Mouse (Mus musculus) retina, embryonic 14.5 days (tissue): Measurements from ENCODE around the gene Olfr1288.

Experiments
- DNase-seq: peaks from one replicate; pipeline ENCODE4 v3.0.0-alpha.2; 2015; ENCODE audit warnings: low spot score

Gene Olfr1288

DNA sequence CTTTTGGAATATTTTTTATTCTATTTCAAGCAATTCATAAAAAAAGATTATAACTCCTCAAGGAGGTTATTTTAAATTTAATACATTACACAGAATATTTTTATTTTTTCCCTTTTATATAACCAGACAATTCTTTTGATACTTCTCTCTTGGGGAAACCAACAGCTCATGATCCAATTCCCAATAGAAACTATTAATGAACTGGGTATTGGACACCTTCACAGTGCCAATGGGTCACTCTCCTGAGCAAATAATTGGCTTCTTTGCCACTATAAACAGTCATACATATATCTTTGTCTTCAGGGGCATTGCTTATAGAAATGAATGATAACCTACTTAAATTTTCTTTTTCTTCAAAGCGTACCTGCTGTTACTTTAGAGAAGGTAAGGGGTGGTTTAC is at the start of gene Olfr1288:
TSS of gene Olfr1288 (plus strand) at position 301 of the 400 bp plus-strand sequence.
- DNase-seq = no peak

DNA sequence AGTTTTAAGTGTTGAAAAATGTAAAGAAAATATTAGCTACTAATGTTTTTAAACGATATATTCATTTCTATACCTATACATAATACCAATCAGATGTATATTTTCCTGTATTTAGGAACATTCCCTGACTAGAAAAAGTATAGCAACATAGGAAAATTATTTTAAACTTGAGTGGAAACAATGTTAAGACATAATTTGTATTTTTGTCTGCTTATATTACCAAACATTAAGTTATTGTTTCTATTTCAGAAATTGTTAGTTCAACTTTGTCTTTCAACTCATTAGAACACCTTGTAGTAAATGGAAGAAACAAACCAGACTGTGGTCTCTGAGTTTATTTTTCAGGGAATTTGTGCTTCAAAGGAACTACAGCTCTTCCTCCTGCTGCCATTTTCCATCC is 25.1 kb upstream of the Olfr1288 start, which contains the start of gene Olfr1287:
TSS of gene Olfr1287 (plus strand) at position 301 of the 400 bp plus-strand sequence.
- DNase-seq = no peak

DNA sequence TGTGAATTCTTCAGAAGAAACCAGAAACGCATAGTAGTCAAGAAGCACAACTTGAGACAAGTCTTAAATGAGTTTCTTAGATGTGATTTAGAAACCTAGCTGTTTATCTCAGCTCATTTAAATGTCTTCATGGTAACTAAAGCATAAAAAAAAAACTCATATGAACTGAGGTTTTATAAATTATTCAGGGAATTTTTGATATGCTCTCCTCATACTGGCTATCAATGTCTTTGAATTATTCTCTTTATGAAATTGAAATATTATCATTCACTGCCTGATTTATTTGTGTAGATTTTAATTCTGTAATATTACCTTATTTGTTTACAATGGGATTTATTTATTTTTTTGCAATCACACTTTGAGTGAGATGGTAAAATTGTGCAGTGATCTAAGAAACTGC is 6.6 kb downstream of the Olfr1288 start, which contains the start of gene Olfr1289:
TSS of gene Olfr1289 (plus strand) at position 301 of the 400 bp plus-strand sequence.
- DNase-seq = no peak

DNA sequence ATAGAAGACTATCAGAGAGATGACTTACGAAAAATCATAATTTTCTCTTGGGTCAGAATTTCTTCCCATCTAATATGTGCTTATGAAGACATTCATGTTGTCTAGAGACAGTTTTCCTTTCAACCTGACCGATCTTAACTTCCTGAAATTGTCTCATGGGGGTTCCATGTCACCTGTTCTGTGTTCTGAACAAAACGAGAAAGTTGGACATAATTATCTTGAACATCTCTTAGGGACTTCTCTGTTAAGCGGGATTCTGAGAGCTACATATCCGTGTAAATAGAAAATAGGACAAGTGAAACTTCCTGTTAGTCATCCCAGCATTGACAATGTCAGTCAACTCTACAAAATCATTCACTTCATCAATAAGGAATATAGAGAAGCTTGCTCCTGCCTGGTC is 19.8 kb downstream of the Olfr1288 start, which contains the start of gene Olfr1290:
TSS of gene Olfr1290 (minus strand) at position 101 of the 400 bp plus-strand sequence.
- DNase-seq = no peak

DNA sequence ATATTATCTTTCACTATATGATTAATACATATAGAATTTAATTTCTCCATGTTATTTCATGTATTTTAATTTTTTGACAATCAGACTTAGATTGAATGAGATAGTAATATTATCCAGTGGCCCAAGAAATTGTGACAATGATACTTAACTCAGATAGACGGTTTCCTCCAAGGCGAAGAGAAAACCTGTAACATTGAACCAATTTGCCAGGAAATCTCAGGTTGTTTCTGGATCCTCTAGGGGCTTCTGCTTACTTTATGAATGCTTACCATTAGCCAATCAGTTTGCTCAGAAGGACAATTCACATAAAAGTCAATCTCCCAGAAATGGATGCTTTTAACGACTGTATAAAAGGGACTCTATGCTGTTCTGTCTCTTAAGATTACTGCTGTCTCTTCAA is 23.0 kb downstream of the Olfr1288 start, which contains the start of gene Olfr1291-ps1:
TSS of gene Olfr1291-ps1 (plus strand) at position 301 of the 400 bp plus-strand sequence.
- DNase-seq = no peak

DNA sequence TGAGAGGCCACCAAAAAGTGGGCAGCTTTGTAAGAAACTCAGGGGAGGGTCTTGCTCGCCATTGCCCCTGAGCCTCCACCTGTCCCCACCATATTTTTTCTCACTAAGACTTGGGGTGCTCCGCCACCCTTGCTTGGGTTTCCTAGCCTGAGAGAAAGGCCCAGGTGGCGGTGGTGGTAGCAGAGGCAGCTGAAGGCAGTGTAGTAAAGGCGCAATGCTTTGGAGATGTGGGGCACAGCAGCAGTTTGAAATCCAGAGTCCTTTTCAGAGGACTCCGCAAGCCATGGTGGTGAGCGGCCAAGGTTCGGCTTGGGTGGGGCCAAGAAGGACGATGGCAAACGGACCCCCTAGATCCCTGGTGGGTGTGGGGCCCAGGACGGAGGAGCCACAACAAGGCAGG is 43.5 kb downstream of the Olfr1288 start:
- DNase-seq = no peak

DNA sequence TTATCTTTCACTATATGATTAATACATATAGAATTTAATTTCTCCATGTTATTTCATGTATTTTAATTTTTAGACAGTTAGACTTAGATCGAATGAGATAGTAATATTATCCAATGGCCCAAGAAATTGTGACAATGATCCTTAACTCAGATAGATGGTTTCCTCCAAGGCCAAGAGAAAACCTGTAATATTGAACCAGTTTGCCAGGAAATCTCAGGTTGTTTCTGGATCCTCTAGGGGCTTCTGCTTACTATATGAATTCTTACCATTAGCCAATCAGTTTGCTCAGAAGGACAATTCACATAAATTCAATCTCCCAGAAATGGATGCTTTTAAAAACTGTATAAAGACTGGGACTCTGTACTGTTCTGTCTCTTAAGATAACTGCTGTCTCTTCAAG is 51.0 kb downstream of the Olfr1288 start, which contains the start of gene Olfr1293-ps:
TSS of gene Olfr1293-ps (plus strand) at position 301 of the 400 bp plus-strand sequence.
- DNase-seq = no peak
